Mouse (Mus musculus): ENCODE measurements around the gene Acox3.

- TF ChIP-seq POLR2A (IDR thresholded peaks at IDR 0.05; ENCODE audit: borderline replicate concordance, extremely low read depth, insufficient read depth, insufficient read length, poor library complexity, severe bottlenecking) = no peak
- no peak for TF ChIP-seq CTCF (IDR thresholded peaks at IDR 0.05; ENCODE audit: borderline replicate concordance, extremely low read depth, insufficient read depth, insufficient read length)
Measured at GRCm38 (mm10) chr5:35652872-35653271, 70.0 kb downstream of the Acox3 start.

All from brain, embryonic 14.5 days (tissue).